Mouse (Mus musculus): ENCODE results near the gene Amotl2.

DNA sequence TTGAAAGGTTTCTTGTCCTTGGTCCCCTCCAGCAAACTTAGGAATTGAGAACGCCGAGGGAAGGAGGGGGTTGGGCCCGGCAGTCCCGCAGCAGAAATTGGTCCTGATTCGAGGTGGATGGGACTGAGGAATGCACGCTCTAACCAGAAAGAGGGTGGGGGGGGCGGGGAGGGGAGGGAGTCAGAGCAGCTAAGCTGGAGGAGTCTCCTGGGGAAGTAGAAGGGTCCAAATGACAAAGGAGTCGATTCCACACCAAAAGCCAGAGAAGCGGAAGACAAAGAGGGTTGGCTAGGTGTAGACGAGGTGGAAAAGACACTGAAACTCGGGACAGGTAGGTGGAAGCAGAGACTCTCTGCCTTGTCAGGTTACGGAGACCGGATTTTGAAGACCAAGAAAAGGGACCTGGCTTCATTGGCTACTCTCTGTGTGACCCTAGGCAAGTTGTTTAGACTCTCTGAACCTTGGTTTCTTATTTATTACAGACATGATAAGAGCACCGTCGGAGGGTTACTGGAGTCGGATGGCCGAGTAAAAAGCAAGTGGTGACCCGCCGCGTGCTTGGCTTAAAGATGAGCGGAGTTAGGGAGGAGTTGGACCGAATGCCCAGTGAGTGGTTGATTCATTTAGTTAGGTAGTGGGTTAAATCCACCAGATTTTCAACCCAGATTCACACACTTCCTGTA lies at the start of gene Amotl2:
- TF ChIP-seq CTCF (IDR thresholded peaks at IDR 0.05; ENCODE audit: borderline replicate concordance, insufficient read depth, low read depth, low read length), result no peak
- TF ChIP-seq POLR2A (IDR thresholded peaks at IDR 0.05; ENCODE audit: borderline replicate concordance, insufficient read depth, low read length), result no peak

Measured in cerebellum, adult 2 months (tissue).